Mouse (Mus musculus) heart, adult 11 months (tissue): ENCODE measurements at regions not wholly inside any gene's neighbourhood (a gene's known extent, or its start where the extent isn't known, plus 50 kb on each side); places are given as distances from the start of the nearest gene placed in this dataset.
A peak's percentile ranks its signal among the peaks of the same experiment; 100 is the strongest.

Experiments
- DNase-seq: peaks from one replicate; pipeline ENCODE4 v3.0.0; 2022

- DNase-seq, result peak; percentile 97
Observed at GRCm38 (mm10) chr13:3708896-3709631, 75.2 kb downstream of the Asb13 start.
